Mouse (Mus musculus): ENCODE measurements around the gene Sf3a3.

Sf3a3 gene

DNA sequence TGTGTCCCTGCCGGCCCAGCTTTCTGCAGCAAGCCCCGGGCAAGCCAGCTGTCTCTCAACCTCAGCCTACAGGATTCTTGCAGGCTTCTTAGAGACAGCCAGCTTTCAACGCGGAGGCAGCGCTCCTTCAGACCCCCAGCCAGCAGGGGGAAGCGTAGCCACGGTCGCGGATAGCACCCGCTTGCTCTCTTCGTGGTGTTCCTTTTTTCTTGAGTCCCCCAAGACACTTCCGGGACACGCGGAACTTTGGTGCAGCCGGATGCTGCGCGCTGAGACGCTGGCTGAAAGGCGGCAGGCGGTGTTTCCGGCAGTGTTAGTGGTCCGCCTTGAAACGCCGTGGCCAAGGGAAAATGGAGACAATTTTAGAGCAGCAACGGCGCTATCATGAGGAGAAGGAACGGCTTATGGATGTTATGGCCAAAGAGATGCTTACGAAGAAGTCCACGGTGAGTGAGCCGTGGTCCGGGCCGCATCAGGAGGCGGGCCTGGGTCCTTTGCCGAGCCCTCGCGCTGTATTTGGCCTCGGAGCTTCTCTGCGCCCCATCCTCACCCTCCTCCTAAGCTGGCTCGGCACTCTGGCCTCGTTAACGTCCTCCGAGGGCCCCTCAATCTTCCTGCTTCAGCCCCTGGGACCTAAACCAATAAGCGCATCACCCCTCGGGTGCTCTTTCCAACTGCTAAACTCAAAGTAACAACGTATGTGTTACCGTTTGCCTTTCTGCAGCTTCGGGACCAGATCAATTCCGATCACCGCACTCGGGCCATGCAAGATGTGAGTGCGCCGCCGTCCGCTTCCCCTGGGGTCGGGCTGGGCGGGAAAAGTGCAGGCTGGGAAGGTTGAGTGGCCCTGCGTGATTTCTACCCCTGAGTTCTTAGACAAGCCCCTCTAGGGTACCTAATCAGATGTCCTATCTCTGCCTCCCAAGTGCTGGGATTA, at the start of gene Sf3a3:
Sf3a3 (plus strand) TSS at position 232 of the 937 bp plus-strand sequence.
- peak; percentile 97 for DNase-seq

DNA sequence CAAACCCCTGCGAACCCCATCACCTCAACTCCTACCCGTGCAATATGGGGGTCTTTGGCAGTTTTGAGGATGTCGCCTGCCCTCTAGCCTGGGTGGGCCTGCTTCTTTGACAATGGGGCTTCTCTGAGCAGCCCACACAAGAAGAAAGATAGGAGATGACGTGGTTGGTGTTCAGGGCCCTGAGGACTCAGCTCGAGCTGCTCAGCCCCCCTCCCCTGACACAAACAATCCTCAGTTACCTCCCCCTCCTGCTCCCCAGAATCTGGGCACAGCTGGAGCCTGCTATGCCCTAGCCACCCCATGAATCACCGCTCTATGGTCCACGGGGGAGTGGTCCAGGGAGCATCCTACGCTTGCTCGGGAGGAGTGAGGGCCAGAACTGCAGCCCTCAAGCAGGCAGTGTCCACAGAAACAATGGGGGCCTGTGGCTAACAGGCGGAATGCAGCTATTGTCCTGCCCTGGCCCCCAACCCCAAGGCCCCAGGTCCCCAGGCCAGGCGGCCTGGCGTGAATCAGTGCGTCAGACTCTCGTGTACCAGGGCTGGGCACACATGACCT, 47.0 kb upstream of the Sf3a3 start:
- no peak for DNase-seq

DNA sequence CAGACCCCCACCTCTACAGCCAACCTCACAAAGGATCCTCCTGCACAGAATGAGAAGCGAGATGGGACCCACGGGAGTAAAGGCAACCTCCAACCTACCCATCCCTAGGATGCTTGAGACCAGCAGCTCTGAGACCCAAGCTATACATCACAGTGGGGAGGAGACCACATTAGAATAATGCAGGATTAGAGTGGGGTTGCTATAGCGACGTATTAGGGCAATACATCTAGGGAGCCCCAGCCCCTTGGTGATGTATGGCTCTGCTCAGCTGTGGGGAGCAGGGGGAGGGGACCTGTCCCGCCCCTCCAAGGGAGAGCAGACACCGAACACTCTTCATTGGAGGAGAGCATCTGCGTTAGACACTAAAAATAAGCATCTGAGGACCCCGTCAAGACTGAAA, 46.5 kb upstream of the Sf3a3 start:
- peak; percentile 74 for DNase-seq

DNA sequence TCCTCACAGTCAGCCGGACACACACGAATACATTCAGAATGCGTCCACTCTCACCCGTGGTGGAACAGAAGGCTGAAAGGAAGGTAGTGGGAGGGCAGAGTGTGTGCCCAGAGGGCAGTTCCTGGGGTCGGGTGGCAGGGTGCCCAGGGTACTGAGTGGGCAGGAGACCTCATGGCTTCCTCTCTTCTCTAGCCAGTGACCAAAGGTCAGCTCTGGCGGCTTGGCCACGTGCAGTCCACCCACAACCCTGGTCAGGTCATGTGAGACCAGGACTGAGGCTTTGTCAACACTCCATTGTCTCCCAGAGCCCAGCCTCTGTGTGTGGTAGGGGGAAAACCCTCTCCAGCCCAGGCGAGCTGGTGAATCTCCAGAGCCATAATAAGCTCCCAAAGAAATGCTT, 44.3 kb upstream of the Sf3a3 start:
- no peak for DNase-seq

DNA sequence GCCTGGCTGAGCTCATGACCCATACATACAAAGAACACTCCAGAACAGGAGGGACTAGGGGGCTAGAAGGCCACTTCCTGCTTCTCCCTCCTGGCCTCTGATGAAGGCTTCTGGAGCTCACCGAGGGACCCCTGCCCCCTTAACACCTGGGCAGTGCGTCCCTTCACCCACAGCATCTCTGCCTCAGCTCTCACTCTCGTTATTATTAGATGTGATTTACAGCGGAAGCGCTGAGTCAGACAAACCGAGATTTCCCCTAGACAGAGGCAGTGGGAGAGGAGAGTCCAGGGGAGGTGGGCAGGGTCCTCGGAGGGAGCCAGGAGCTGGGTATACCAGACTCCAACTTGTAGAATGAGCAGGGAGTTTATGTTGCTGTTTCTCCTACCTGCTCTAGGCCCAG, 43.0 kb upstream of the Sf3a3 start:
- DNase-seq = no peak

DNA sequence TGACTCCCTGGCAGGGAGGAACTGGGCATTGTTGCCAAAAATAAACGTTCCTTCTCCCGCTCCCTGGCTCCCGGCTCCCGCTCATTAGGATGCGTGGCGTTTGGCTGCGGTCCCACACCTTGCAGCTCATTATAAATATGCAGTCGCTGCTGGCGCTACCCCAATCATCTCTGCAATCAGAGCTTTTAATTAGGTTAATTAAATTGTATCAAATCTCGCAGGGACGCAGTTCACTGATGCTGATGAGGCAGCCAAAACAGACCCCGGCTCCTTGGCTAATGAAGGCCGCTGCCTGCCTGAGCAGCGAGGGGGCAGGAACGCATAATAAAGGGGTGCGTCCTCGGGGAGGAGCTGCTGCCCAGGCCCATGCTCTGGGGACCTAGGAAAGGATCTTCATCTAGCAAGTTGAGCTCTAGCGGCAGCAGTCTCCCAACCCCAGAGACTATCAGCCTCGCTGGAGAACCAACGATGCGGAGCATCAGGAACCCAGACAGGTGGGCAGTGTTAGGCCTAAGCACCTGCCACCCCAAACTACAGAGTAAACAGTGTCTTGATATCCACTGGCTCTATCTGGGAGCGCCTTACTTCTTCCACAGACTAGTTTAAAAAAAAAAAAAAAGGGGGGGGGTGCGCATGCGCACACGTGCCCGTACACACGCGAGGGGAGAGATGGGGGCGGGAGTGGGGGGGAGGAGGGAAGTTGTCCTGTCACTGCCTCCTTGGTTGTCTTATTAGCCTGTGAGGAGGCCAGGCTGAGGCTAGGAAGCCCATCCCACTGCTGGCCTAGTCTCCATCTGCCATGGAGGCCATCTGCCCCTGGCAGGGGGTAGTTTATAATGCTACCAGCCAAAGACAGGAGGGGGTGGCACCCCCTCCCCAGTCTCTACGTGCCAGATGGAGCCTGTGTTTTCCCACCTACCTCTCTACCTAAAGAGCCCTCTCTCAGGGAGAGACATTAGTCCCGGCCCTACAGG, 41.9 kb upstream of the Sf3a3 start:
- DNase-seq = peak; percentile 43

DNA sequence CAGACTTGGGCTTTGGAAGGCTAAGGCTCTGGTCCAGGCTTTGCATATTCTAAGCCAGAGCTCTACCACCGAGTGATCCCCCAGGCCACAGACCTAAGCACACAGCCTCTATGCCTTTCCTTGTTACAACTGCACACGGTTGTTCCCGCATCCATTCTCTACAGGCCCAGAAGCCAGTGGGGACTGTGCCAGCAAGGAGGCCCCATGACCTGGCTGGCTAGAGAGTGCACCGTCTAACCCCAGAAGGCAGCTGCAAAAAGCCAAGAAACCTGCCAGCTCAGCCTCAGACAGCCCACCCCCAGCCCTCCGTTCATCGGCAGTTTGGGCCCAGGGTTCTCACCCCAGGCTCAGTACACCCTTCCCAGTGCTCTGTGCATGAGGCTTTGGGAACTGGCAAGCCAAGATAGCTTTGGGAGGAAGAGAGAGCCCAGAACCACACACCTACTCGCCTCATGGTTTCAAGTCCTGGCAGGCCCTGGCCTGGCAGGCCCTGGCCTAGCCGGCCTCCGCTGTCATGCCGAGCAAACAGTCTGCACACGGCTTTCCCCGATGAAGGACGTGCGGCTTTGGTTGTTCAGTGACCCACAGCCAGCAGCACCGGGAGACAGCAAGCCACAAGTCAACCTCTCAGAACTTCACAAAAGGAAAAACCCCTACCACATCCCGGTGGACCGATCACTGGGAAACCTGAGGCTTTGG, 40.1 kb upstream of the Sf3a3 start:
- DNase-seq = no peak

DNA sequence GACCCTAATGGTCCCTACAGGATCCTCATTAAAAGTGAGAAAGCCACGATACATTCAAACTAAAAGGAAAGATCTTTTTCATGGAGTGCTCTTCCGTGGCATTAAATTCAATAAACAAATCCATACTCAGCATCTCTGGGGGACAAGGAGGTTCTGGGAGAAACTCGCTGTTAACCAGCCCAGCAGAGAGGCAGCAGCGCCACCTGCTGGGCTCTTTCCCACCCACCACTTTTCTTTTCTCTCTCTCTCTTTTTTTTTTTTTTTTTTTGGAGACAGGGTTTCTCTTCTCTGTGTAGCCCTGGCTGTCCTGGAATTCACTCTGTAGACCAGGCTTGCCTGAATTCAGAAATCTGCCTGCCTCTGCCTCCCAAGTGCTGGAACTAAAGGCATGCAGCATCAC, 39.5 kb upstream of the Sf3a3 start:
- peak; percentile 86 for DNase-seq

DNA sequence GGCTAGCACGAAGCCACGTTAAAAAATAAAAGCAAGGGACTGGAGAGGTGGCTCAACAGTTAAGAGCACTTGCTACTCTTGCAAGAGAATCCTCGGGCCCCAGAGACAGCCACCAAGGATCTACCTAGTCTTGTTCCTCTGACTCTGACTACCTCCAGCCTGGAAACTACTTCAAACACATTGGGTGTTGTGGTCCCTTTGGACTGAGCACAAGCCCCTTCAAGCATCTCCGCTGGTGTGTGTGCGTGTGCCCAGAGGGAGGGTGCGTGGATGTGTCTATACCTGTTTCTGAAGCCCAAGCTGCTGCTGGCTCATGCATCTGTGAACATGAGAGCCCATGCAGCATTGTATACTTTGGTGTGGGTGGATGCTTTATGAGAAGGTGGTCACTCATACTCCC, 38.6 kb upstream of the Sf3a3 start:
- DNase-seq = no peak

DNA sequence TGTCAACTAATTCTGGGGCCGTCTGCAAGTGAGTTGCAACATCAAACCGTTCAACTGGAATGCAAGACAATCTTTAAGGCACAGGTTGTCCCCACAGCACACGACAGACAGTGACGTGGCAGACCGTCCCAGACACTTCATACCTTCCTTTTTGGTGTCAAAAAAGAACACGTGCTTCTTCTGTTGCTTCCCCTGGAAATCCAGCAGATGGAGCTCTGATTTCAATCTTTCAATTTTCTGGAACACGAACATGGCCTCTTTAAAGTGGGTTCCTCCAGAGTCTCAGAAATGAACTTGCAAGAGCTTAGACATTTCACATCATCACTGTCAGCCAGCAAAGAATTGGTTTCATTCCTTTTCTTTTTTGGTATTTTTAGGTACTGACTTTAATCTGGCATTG, 32.3 kb upstream of the Sf3a3 start:
- DNase-seq = peak; percentile 53

DNA sequence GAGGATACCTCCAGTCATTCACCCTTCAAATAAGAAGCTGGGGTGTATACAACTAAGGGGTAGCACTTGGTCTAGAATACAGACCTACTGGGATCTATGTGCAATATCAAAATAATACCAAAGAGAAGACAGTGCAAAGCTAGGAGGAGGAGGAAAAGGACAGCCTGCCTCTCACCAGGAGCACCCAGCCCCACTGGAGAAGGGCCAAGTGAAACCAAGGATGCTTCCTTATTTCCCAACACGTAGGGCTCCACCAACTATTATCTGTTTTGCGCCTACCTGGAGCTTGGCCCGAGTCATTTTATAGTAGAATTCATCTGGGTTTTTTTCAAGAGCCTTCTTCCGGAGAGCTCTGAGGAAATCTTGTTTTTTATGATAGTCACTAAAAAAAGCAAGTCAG, 31.1 kb upstream of the Sf3a3 start:
- no peak for DNase-seq

DNA sequence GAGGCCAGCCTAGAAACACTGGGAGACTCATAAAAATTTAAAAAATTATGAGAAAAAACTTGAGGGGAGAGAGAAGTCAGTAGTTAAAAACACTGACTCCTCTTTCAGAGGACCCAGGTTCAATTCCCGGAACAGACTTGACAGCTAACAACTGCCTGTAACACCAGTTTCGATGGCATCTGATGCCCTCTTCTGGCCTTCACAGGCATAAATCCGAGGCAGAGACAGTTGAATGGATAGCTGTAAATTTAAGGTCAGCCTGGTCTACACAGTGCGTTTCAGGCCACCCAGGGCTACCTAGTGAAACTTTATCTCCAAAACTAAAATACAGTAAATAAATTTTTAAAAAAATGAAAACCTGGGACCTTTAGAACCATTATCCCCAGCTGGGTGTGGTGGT, 29.6 kb upstream of the Sf3a3 start:
- DNase-seq = no peak

DNA sequence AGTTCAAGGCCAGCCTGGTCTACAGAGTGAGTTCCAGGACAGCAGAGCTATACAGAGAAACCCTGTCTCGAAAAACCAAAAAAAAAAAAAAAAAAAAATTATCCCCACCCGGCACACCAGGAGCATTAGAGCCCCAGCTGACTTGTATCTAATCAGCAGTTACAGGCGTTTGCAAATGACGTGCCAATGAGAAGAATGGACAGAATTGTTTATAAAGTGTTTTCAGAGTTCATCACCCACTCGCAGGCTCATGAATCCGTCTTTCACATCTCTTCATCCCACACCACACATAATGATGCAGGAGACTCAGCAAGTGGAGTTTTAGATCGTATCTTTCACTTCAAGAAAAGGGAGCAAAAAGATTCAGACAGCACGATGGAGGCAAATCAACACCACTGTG, 29.1 kb upstream of the Sf3a3 start:
- DNase-seq = no peak

DNA sequence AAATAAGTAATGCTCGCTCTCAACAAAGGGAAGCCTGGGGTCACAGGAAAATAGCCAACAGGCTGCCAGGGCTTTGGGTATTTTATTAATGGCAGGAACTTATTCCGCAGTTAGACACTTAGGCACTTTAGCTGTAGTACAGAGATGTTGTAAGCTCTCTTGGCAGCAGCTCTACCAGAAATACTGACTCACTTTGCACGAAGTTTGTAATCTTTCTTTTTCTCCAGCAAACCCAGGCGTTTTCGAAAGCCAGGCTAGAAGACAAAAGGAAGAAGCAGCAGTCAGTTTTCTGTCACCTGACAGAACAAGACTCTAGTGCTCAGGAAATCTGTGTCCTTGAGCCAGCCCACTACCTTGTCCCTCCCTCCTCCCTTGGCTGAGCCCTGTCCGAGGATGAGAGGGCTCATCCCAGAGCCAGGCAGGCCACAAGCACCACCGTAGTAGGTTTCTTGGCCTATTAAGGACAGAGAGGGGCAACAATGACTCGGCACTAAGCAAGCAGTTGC, 28.6 kb upstream of the Sf3a3 start:
- DNase-seq = no peak

DNA sequence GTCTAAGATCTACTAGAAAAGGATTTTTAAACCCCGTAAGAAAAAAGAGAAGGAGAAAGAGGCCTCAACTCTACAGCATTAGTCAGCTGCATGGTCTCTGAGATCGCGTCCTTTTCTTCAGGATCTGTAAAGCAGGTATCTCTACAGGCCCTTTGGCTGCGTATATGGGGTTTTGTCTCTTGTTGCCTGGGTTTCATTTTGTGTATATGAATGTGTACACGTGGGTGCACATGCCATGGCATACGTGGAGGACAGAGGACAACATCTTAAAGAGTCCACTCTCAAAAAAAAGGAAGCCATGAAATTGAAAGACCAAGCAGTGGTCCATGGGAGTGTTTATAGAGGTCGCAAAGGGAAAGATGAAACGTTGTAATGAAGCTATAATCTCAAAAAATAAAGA, 23.1 kb upstream of the Sf3a3 start:
- no peak for DNase-seq

DNA sequence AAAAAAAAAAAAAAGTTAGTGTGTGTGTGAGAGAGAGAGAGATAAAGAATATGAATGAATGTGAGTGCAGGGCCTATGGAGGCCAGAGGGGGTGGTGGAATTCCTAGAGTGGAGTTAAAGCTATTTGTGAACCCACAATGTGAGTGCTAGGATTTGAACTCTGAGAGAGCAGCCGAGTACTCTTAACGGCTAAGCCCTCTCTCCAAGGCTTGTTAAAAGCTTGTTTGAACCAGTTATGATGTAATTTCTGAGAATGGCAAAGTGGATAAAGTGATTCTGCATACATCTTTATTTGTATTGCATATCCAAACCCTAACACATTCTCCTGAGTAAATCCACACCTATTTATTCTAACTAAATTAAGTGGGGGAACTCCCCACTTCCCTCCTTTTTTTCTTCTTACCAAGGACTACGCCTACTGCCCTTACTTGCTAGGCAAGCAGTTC, 22.1 kb upstream of the Sf3a3 start:
- no peak for DNase-seq

DNA sequence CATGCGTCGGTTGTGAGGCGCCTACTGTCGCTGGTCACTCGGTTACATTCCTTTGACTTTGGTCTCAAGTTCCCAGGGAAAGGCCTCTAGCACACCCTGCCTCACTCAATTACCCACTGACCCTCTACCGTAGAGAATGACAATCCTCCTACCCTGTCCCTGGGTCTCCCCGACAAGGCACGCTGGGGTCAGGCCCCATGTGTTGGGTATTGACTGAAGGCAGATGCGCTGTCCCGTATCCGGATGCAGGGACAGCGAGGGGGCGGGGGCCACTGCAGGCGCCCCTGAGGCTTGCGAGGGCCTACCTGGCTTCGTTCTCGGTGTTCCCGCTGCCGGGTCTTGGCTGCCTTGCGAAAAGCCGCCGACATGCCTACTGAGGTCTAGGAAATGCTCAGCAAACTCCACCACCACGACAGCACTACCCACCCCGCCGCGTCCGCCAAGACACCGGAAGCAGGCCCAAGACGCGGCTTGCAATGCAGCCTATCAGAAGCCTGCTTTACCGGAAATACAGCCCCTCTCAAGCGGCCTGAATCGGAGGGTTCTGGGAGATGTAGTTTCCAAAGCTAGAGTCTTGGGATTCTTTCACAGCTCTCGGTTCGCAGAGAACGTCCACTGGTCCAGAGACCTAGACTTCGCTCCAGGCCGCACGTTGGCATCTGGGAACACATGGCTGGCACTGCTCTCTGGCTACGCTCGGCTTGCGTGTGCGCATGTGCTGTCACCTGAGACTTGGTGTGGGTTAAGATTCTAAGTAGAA, 21.3 kb upstream of the Sf3a3 start, which contains the start of gene Utp11:
Utp11 (minus strand) TSS at position 466 of the 760 bp plus-strand sequence.
- peak; percentile 95 for DNase-seq

DNA sequence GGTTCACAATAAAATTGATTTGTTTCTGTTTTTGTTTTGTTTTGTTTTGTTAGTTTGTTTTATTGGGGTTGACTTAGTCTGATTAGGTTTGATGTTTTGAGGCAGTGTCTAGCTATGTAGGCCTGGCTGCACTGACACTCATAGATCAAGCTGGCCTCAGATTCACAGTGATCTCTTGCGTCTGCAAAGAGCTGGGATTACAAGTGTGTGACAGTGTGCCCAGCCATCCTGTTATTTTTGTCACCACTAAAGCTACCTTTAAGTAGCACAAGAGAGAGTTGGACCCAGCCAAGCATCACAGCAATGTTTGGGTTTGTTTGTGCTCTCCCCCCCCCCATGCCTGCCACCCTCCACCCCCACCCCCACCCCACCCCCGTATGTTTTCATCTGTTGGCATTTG, 20.0 kb upstream of the Sf3a3 start:
- no peak for DNase-seq

DNA sequence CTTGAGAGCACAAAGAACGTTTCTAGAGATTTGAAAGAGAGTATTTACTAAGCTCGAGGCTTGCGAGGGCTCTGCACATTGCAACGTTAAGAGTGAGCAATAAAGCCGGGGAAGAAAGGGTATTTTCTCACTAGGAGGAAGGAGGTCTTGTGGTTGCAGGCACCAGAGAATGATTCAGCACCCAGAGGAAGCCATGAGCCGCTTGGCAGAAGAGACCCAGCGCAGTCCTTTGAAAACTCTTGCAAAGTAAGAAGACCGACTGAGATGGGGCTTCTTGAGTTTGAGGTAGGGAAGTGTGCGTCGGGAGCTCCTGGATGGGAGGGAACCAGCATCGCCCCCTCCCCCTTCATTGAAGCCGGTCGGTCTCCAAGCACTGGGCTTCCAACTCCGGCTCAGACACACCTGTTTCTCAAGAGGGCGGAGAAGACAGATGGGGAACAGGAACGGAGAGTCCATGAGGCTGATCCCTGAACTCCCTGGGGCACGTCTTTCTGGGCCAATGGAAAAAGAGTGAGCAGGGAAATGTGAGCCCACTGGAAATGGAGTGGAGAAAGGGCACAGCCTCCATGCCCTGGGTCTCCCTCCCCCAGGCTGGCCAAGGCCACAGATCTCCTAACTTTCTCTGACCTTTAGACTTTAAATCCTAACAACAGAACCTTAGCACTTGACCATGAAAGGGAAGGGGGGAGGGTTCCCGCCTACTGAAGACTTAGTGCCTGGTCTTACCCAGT, 18.6 kb upstream of the Sf3a3 start:
- no peak for DNase-seq

DNA sequence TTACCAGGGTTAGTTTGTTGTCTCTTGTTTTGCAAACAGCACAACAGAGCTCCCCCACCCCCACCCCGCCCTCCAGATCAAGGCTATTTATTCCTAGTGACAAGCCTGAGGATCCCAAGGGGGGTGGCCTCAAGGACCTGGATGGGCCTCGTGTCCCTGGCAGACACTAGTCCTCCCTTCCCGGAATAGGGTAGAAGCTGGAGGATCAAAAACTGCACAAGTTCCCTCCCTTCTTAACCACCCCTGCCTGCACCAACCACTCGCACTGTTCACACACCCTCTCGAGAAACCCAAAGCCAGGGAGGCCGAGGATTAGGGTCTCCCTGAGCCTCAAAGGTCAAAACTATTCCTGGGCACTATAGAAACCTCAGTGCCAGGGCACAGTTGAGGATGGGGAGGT, 14.8 kb upstream of the Sf3a3 start:
- DNase-seq = no peak

Data from embryo, embryonic 11 days (tissue).